Mouse (Mus musculus) retina, postnatal 7 days (tissue): ENCODE results near the gene Npb.
"Not testable (repeated sequence)": the region's sequence is repeated elsewhere in the genome, so short reads cannot be mapped to it uniquely, and the experiment has no call there.

ENCODE experiments used
- DNase-seq: peaks from one replicate; pipeline ENCODE4 v3.0.0-alpha.2; 2012; ENCODE audit warnings: low read depth, low spot score

Npb gene

GRCm38 (mm10) chr11:120608241-120609034 is at the start of gene Npb:
Npb (plus strand) TSS chr11:120608477.
- DNase-seq, result no peak

- DNase-seq, result not testable (repeated sequence)
Observed at GRCm38 (mm10) chr11:120558843-120559242, 49.4 kb upstream of the Npb start.

DNA sequence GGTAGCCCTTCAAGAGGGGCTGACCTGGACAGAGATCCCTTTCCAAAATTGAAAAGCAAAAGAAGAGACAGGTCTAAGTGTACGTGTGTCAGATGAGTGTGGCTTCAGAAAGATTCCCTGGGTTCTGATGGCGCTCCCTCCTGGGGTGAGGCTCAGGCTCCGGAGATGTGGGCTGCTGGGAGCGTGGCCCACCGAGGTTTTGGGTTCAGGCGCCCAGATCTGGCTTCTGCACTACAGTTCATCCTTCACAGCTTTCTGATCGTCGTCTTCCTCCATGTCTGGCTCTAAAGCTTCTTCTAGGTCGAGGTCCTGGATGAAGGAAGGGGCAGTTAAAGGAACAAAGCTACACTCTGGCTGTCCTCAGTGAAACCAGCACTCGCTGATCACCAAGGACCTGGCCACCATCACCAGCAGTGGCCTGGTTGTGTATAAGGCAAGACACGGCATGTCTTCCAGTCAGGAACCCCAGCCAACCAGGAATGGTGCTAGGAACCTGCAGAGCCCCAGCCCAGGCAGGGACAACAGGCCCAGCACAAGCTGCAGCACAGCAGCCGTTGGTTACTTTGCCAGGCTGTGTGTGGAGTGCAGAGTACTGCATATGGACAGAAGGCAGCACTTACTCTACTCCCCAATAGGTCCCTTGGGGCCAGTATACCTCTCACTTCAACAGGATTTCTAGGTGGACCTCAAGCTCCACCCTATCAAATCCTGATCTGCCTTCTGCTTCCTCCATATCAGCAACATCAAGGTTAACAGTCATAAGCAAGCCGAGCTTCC is 47.1 kb upstream of the Npb start:
- DNase-seq, result no peak

GRCm38 (mm10) chr11:120562949-120563348 is 45.3 kb upstream of the Npb start:
- DNase-seq, result no peak

GRCm38 (mm10) chr11:120565114-120565513 is 43.2 kb upstream of the Npb start:
- no peak for DNase-seq

GRCm38 (mm10) chr11:120568324-120568723 is 40.0 kb upstream of the Npb start:
- no peak for DNase-seq

DNA sequence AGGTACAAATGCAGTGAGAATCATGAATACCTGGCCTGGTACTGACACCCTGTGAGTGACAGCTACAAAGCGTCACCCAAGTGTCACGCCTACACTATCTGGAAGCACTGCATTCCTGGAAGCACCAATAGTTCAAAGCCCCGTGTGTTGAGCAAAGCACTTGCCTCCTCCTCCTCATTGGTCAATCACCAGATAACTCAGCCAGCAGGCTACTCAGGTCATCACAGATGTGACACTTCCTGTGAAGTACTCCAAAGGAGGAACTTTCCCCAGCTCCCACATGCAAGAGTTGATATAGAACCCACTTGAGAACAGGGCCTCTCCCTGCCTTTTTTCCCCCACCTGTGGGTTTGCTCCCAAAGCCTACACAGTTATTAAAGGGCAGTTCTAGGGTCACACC is 37.2 kb upstream of the Npb start:
- no peak for DNase-seq

DNA sequence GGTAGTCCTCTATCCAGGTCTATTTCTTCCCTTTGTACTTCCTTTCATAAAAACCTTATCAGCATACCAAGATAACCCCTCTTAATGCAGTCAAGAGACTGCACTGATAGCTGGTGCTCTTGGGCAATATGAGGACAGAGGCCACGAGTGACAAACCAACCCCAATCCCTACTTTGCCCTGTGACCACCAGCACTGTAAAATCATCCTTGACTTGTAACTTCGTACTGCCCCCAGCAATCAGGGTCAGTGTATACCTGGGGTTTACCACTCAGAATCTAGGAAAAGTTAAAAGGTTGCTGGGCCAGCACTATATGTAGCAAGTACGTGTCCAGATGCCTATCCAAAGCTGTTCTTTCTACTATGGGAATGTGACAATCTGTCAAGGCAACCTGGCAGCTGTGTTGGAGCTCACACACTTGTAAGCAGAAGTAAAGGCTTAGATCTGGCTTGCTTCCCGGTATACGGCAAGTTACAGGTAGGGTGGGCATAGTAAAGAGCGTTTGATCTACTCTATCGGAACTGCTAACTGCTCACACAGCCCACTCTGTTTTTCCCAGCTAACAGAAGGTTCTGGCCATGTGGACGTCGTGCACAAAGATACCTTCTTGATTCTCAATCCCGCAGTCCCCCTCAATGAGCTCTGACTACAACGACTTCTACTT is 36.4 kb upstream of the Npb start:
- no peak for DNase-seq

- no peak for DNase-seq
Observed at GRCm38 (mm10) chr11:120572417-120572751, 35.9 kb upstream of the Npb start.

- peak; percentile 99 for DNase-seq
Observed at GRCm38 (mm10) chr11:120572752-120573584, 35.3 kb upstream of the Npb start, which contains the start of gene P4hb. P4hb (minus strand) TSS chr11:120573253.

- no peak for DNase-seq
Observed at GRCm38 (mm10) chr11:120573585-120574277, 34.5 kb upstream of the Npb start.

DNA sequence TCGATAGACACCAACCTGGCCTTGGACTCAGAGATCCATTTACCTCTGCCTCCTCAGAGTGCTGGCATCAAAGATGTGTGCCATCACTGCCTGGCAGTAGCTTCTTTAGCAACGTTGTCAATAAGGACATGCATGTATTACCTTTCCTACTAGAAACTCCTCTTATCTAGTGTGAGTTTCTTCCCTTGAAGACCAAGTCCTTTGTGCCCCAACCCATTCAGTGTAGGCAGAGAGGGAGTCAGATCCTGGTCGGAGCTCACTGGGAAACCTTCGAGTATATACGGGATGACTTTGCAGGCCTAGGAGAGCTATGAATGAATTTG is 34.0 kb upstream of the Npb start:
- DNase-seq, result no peak

GRCm38 (mm10) chr11:120575046-120575445 is 33.2 kb upstream of the Npb start:
- no peak for DNase-seq

GRCm38 (mm10) chr11:120575940-120576339 is 32.3 kb upstream of the Npb start:
- no peak for DNase-seq

DNA sequence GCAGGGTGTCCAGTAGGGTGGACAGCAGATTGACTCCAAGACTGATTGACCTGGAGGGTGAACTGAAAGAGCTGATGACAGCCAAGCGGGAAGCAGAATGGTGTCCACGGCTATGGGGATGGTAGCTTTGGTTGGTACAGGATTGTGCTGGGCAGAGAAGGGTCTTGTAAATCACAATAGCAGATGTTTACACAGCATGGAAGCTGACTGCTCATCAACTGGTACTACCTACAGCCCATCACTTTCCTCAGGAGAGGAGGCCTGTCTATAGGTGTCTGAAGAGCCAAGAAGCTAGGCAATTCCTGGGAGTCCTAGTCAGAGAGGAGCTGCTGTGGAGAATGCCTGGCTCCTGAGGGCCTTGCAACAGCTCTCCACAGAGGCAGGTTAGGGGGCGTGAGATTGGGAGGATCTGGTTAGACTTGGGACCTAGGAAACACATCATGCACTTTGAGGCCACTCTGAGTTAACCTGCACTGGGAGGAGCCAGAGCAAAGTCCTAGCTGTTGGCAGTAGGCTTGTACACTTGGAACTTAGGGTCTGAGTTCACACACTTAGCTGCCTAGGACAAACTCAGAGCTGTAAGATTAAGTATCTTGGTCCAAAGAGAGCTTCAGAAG is 31.8 kb upstream of the Npb start:
- DNase-seq, result no peak

DNA sequence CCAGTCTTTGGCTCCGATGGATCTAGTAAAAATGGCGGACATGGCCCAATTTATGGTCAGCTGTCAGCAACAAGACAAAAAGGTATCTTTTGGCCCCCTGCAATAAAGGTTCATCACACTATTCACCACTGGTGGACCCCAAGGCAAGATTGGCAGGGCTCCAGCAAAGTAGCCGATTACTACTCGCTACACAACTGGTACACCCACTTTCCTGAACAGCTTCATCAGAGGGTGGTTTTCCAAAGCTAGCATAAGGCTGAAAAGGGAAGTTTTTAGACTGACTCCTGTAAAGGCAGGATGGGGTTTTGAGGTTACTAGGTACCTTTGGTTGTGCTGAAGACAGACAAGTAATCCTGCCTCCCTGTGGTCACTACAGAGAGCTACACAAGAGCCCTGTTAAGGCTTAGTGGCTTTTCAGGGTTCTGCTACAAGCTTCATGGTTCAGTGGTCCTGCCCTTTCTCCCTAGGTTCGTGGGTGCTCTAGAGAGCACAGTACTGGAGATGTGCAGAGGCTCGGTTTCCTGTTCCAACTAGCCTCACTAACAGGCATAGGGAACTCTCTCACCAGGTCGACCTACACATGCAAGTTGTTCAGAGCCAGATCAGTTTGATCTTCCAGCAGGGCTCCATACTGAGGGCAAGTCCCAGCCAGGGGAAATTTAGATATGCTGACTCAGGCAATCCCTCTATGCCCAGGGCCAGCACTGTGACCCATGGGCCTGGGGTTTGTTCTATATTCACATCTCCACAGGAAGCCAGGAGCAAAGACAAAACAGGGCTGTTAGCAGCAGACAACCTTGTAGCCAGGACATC is 30.9 kb upstream of the Npb start:
- DNase-seq, result no peak

DNA sequence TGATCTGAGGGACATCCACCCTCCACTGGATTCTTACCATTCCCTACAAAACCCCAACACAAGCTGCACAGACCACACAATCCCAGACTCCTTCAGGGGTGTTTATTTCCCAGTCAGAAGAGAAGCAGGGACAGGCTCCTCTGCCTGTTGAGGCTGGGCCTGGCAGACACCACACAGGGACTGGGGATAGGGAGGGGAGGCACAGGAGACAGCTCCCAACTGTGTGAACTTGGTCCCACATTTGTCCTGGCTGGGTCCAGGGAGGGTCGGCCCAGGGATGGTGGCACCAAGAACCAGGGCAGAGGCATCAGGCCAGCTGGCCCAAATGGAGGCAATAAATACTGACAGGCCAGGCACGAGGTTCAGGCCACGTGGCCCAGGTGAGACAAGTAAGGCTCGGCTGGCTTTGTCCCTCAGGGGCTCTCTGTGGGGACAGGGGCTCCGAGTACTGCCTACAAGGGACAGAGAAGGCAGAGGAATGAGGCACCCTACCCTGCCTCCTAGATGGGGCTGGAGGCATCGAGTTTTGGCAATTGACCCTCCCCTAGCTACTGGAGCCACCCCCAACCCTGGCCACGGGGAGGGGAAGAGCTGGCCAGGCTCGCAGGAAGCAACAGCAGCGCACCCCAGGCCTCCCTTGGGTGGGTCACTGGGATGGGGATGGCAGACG is 30.1 kb upstream of the Npb start:
- DNase-seq, result no peak

GRCm38 (mm10) chr11:120578694-120579243 is 29.5 kb upstream of the Npb start:
- no peak for DNase-seq
